Mouse (Mus musculus) kidney, postnatal 0 days (tissue): ENCODE measurements around the gene Pyroxd1. TPM values are rescaled to one million over a fixed set of nuclear protein-coding genes. Genes with fewer than 3 reads are reported as not detected.

ENCODE experiments used
- ATAC-seq: fragments of 200-750 bp; cut with Nextera tagmentation; replicated peaks from 2 replicates; pipeline ENCODE4 v1.8.0; 2017; ENCODE audit warnings: low read depth, moderate number of reproducible peaks, moderate TSS enrichment, moderate library complexity; ENCODE audit not compliant: low FRiP score
- DNase-seq: peaks from one replicate; pipeline ENCODE4 v3.0.0-alpha.2; 2016; ENCODE audit warnings: low spot score
- H3K27ac ChIP-seq: fragments of 300-500 bp; sonication (generic); 2 replicates; pipeline ENCODE4 v1.5.1; 2014; ENCODE audit warnings: mild to moderate bottlenecking
- H3K27me3 ChIP-seq: fragments of 300-500 bp; sonication (generic); 2 replicates; pipeline ENCODE4 v1.6.1; 2014; ENCODE audit warnings: low read length, mixed read lengths; ENCODE audit not compliant: insufficient read depth
- H3K36me3 ChIP-seq: fragments of 300-500 bp; sonication (generic); 2 replicates; pipeline ENCODE4 v1.6.1; 2014; ENCODE audit warnings: low read length, mixed read lengths; ENCODE audit not compliant: insufficient read depth
- H3K4me1 ChIP-seq: fragments of 300-500 bp; sonication (generic); replicated peaks from 2 replicates; pipeline ENCODE4 v1.6.1; 2014; ENCODE audit warnings: antibody characterized with exemption, low read length, mixed read lengths; ENCODE audit not compliant: insufficient read depth
- H3K4me2 ChIP-seq: fragments of 300-500 bp; sonication (generic); 2 replicates; pipeline ENCODE4 v1.6.1; 2014; ENCODE audit warnings: mild to moderate bottlenecking, low read length, moderate library complexity, mixed read lengths
- H3K4me3 ChIP-seq: fragments of 300-500 bp; sonication (generic); replicated peaks from 2 replicates; pipeline ENCODE4 v1.5.1; 2014; ENCODE audit warnings: low read depth, low read length
- H3K9ac ChIP-seq: fragments of 300-500 bp; sonication (generic); 2 replicates; pipeline ENCODE4 v1.6.1; 2014; ENCODE audit warnings: low read depth, low read length
- H3K9me3 ChIP-seq: fragments of 300-500 bp; sonication (generic); replicated peaks from 2 replicates; pipeline ENCODE4 v1.6.1; 2016; ENCODE audit warnings: low read length, inconsistent platforms, mixed read lengths
- CTCF ChIP-seq: IDR thresholded peaks from 2 replicates; pipeline ENCODE4 v1.5.1; 2016; ENCODE audit warnings: antibody characterized with exemption, low read depth, mild to moderate bottlenecking, moderate library complexity
- WGBS: fragments of 180-500 bp; shearing (Covaris S2); extraction: QIAGEN DNeasy Blood & Tissue Kit; methylation state at CpG from one replicate; pipeline ENCODE4 v1.1.7; 2014; 5-methylcytosine and 5-hydroxymethylcytosine counted together
- polyA plus RNA-seq: library from polyadenylated mRNA; unstranded; fragments of >200 nt; fragmentation: Nextera tagmentation; extraction: Ambion mirVana; gene quantifications from 2 replicates; pipeline ENCODE4 v1.2.1, GENCODE M21; 2015

The Pyroxd1 gene
- polyA plus RNA-seq: 21.1 and 24.1 TPM in 2 replicates

DNA sequence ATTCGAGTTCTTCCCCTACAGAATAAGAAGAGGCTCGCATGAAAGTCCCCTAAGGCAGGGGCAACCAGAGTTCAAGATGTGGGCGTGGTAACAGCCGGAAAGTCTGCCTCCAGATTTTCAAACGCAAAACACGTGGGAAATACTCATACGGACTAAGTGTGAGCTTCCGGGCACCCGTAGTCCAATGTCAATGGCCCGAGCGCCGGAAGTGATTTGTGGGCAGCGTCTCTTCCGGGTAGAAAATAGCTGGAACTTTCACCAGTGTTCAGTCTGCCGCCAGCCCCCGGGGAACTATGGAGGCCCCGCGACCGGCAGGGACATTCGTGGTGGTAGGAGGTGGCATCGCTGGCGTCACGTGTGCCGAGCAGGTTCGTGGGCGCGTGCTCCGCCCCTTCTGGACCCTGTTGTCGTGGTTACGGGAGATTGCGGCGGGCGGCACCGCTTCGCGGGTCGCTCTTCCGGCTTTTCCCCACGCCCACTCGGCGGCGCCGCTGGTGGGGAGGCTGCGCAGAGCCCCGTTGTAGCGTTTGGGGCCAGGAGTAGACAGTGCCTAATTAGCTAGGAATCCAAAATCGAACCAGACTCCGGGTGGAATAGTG is at the start of gene Pyroxd1:
Pyroxd1 (plus strand) TSS at position 215 of the 599 bp plus-strand sequence.
- H3K4me2 ChIP-seq: peak within 1 kb of the TSS; percentile 70
- ATAC-seq: peak; percentile 88
- TF ChIP-seq CTCF: no peak
- peak within 1 kb of the TSS; percentile 80 for H3K27ac ChIP-seq
- peak; percentile 95 for DNase-seq
- peak within 1 kb of the TSS; percentile 73 for H3K4me3 ChIP-seq
- H3K9me3 ChIP-seq: no peaks in the 10 kb centered on the region
- H3K4me1 ChIP-seq: peaks cover 9% of the 10 kb centered on the region
- peak within 1 kb of the TSS; percentile 70 for H3K9ac ChIP-seq
- H3K36me3 ChIP-seq: peaks cover 9% of the 10 kb centered on the region; the same call in 1 of the 2 replicates
- no peaks in the 10 kb centered on the region for H3K27me3 ChIP-seq
- WGBS: under 1% methylated on average over 48 of the region's 48 CpGs

DNA sequence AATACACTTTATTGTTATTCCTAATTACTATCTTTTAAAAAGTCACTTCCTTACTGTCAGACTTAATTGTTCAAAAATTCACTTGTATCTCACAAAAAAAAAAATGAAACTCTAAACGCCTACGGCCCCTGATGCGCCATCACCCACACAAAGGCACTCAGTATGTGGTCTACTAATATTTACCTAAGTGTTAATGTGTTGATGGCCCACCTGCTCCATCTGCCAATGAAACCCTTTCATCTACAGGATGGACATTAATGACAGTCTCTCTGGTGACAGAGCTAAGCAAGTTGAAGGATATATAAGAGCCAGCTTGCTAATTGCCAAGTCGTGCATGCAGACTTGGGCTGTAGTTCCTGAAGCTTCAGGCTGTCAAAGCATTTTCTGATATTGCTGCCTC is 47.4 kb upstream of the Pyroxd1 start, which contains the start of gene Iapp:
Iapp (plus strand) TSS at position 326 of the 400 bp plus-strand sequence.
- Histone ChIP-seq H3K4me3 (no peak within 1 kb of the TSS), H3K36me3 (no peaks in the 10 kb centered on the region), H3K4me2 (no peak within 1 kb of the TSS), H3K9ac (no peak within 1 kb of the TSS), H3K27ac (no peak within 1 kb of the TSS), H3K4me1 (no peaks in the 10 kb centered on the region), H3K9me3 (no peaks in the 10 kb centered on the region), H3K27me3 (no peaks in the 10 kb centered on the region)
- DNase-seq (no peak), ATAC-seq (no peak)
- TF ChIP-seq CTCF: no peak
- WGBS: 58% methylated on average over 4 of the region's 4 CpGs

DNA sequence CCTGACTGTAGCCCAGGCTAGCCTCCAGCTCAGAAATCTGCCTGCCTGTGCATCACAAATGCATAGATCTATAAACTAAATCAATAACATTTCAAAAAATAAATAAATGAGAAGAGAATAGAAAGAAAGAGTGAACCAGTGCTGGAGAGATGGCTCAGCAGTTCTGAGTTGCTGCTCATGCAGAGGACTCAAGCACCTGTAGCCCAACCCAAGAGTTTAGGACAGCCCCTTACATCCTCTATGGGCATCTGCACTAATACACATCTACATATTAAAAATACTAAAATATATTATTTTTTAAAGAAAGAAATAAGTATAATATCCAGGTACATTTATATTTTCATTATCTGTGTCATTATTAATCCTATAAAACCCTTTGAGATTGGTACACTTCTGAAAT is 40.4 kb upstream of the Pyroxd1 start:
- Histone ChIP-seq H3K4me2 (no peak overlapping the region), H3K36me3 (no peaks in the 10 kb centered on the region), H3K4me3 (no peak overlapping the region), H3K4me1 (no peaks in the 10 kb centered on the region), H3K9ac (no peak overlapping the region), H3K27me3 (no peaks in the 10 kb centered on the region), H3K9me3 (peaks cover 4% of the 10 kb centered on the region; the same call in 1 of the 2 replicates), H3K27ac (no peak overlapping the region)
- TF ChIP-seq CTCF: no peak
- ATAC-seq: no peak
- no peak for DNase-seq

DNA sequence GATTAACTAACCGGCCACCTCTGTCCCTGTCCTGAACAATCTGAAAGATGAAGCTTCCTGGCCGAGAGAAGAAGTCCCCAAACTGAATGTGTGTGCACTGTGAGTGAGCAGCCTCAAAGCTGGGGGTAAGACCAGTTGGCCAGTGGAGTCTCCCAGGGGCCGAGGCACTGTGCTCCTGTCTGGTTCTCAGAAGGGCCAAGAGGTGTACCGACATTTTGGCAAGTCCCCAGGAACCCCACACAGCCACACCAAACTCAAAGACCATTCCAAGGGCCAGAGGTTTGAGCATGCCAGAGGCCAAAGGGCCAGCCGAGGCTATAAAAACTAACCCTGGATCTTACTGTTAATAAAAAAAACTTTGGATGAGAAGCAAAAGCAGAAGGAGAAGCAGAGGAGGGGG is 31.2 kb upstream of the Pyroxd1 start:
- no peak overlapping the region for H3K27ac ChIP-seq
- DNase-seq: no peak
- no peak for TF ChIP-seq CTCF
- H3K4me3 ChIP-seq: no peak overlapping the region
- 80% methylated on average over 5 of the region's 5 CpGs for WGBS
- no peak overlapping the region for H3K4me2 ChIP-seq
- H3K36me3 ChIP-seq: no peaks in the 10 kb centered on the region
- H3K9me3 ChIP-seq: peaks cover 4% of the 10 kb centered on the region; the same call in 1 of the 2 replicates
- no peak overlapping the region for H3K9ac ChIP-seq
- no peaks in the 10 kb centered on the region for H3K27me3 ChIP-seq
- H3K4me1 ChIP-seq: no peaks in the 10 kb centered on the region
- no peak for ATAC-seq

DNA sequence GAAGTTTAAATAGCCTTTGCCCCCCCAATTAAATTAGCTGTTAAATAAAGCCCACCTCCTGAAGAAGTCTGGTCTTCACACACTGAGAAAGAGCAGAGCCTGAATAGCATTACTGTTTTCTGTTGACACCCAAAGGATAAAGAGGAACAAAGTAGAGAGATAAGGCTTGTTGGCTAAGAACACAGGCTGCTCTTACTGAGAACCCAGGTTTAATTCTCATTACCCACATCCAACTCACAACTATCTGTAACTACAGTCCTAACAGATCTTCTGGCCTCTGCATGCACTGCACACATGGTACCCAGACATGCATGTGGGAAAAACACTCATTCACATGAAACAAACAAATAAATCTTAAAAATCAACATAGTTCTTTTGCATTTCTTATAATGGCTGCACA is 28.3 kb upstream of the Pyroxd1 start:
- no peak for TF ChIP-seq CTCF

DNA sequence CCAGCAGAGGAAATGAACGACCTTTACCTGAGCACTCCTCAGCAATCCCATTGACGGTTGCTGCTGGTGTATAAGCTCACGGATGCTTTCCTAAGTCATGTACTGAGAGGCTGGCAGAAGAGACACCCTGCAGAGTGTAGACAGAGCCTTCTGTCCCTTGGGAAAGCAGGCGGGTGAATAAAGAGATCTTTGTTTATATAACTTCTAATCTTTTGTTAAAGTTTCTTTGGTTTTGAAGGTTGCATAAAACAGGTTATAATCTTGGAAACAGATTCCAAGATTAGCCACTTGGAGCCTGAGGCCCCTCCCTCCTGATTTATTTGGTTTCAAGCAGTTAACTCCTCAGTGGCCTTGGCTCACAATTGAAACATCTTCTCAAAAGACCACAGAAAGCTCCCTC is 22.6 kb upstream of the Pyroxd1 start, which contains the start of gene Slco1a5:
Slco1a5 (minus strand) TSS at position 101 of the 400 bp plus-strand sequence.
- H3K4me3 ChIP-seq: no peak within 1 kb of the TSS
- no peak within 1 kb of the TSS for H3K4me2 ChIP-seq
- H3K4me1 ChIP-seq: no peaks in the 10 kb centered on the region
- no peak for DNase-seq
- H3K9me3 ChIP-seq: no peaks in the 10 kb centered on the region
- H3K27ac ChIP-seq: no peak within 1 kb of the TSS
- no peak within 1 kb of the TSS for H3K9ac ChIP-seq
- H3K36me3 ChIP-seq: no peaks in the 10 kb centered on the region
- no peaks in the 10 kb centered on the region for H3K27me3 ChIP-seq
- WGBS: 43% methylated on average over 4 of the region's 4 CpGs
- no peak for ATAC-seq
- no peak for TF ChIP-seq CTCF

More for the DNA sequence above, 28.3 kb upstream of the Pyroxd1 start:
- no peak for ATAC-seq
- no peak overlapping the region for H3K9ac ChIP-seq
- no peaks in the 10 kb centered on the region for H3K27me3 ChIP-seq
- H3K36me3 ChIP-seq: no peaks in the 10 kb centered on the region
- H3K4me3 ChIP-seq: no peak overlapping the region
- H3K4me2 ChIP-seq: no peak overlapping the region
- H3K27ac ChIP-seq: no peak overlapping the region
- H3K4me1 ChIP-seq: no peaks in the 10 kb centered on the region
- DNase-seq: no peak
- no peaks in the 10 kb centered on the region for H3K9me3 ChIP-seq
